Mouse (Mus musculus): Measurements from ENCODE around the gene Ccdc146. TPM values are rescaled to one million over a fixed set of nuclear protein-coding genes. Genes with fewer than 3 reads are reported as not detected.

The Ccdc146 gene
- polyA plus RNA-seq (2014; fragmentation: Nextera tagmentation; extraction: Ambion mirVana): 0.12 and 0.95 TPM in 2 replicates

DNA sequence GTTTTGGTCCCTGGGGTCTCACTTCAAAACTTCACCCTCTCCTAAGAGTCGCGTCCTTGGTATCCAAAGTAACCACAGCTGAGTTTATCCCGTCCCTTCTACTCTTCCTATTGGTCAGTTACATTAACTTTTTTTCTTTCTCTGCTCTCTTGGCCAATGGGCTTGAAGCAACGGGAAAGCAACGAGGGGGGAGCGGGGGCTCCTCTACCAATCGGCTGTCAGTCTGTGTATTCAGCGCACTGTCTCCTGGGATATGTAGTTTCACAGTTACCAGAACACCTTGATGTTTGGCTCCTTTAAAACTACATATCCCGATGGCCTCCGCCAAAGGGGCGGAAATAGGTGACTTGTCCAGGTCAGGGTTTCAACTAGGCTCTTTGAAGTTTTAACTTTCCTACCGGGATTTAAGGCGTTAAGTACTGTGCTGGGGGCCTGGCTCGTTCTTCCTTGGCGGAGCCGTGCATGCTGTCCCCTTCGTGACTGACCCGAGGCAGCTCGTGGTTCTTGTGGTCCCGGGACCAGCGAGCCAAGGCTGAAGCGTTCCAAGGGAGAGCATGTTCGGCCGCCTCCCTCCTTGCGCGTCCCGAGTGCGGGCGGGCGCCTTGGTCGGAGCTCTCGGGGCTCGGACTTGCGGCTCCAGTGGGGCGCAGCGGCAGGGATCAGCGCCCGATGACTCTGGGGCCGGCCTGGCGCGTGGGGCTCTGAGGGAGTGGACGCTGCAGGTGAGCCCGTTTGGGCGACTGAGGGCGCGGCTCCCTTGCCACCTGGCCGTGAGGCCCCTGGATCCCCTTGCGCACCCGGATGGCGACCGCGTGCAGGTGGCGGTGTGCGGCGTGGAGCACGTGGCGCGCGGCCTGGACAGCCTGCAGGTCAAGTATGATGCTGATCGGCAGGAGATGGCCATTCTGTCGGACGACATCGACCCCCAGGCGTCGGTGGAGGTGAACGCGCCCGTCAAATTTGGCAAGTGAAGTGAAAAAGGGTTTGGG, at the start of gene Ccdc146, which contains the start of gene Fam185a:
Gene Ccdc146, minus strand, starts transcription at position 64 of the 989 bp plus-strand sequence.
Gene Fam185a, plus strand, starts transcription at position 345 of the 989 bp plus-strand sequence.
- H3K36me3 ChIP-seq (ENCODE audit: control insufficient read depth, insufficient read depth, low read length): no peaks in the 10 kb centered on the region
- H3K4me2 ChIP-seq (replicated peaks; ENCODE audit: low read depth, low read length): peak within 1 kb of the TSS; percentile 94
- under 1% methylated on average over 68 of the region's 68 CpGs for WGBS
- ATAC-seq (ENCODE audit: insufficient number of reproducible peaks, insufficient read depth, low FRiP score, low read depth): peak; percentile 100
- H3K27me3 ChIP-seq (ENCODE audit: control insufficient read depth, insufficient read depth, low read length): no peaks in the 10 kb centered on the region
- H3K27ac ChIP-seq (ENCODE audit: low read length): peak within 1 kb of the TSS; percentile 66; the same call in 1 of the 2 replicates
- H3K4me1 ChIP-seq (ENCODE audit: control insufficient read depth, insufficient read depth, low read length): no peaks in the 10 kb centered on the region
- H3K4me3 ChIP-seq (ENCODE audit: low read depth, low read length): peak within 1 kb of the TSS; percentile 75
- no peaks in the 10 kb centered on the region for H3K9me3 ChIP-seq (ENCODE audit: control insufficient read depth, low read depth, low read length)
- peak within 1 kb of the TSS; percentile 47 for H3K9ac ChIP-seq (replicated peaks; ENCODE audit: low read depth, low read length)

GRCm38 (mm10) chr5:21468100-21468499, 43.6 kb upstream of the Ccdc146 start:
- Histone ChIP-seq H3K9ac (replicated peaks; ENCODE audit: low read depth, low read length) (no peak overlapping the region), H3K4me1 (ENCODE audit: control insufficient read depth, insufficient read depth, low read length) (0 out of 2 replicates have a peak, but pooled peaks cover 5% of the 10 kb centered on the region), H3K27ac (ENCODE audit: low read length) (no peak overlapping the region), H3K36me3 (ENCODE audit: control insufficient read depth, insufficient read depth, low read length) (no peaks in the 10 kb centered on the region), H3K4me3 (ENCODE audit: low read depth, low read length) (no peak overlapping the region), H3K27me3 (ENCODE audit: control insufficient read depth, insufficient read depth, low read length) (no peaks in the 10 kb centered on the region), H3K9me3 (ENCODE audit: control insufficient read depth, low read depth, low read length) (no peaks in the 10 kb centered on the region), H3K4me2 (replicated peaks; ENCODE audit: low read depth, low read length) (no peak overlapping the region)
- 84% methylated on average over 12 of the region's 12 CpGs for WGBS
- ATAC-seq (ENCODE audit: insufficient number of reproducible peaks, insufficient read depth, low FRiP score, low read depth): no peak

GRCm38 (mm10) chr5:21467387-21467786, 42.9 kb upstream of the Ccdc146 start:
- H3K4me2 ChIP-seq (replicated peaks; ENCODE audit: low read depth, low read length): no peak overlapping the region
- no peak for ATAC-seq (ENCODE audit: insufficient number of reproducible peaks, insufficient read depth, low FRiP score, low read depth)

DNA sequence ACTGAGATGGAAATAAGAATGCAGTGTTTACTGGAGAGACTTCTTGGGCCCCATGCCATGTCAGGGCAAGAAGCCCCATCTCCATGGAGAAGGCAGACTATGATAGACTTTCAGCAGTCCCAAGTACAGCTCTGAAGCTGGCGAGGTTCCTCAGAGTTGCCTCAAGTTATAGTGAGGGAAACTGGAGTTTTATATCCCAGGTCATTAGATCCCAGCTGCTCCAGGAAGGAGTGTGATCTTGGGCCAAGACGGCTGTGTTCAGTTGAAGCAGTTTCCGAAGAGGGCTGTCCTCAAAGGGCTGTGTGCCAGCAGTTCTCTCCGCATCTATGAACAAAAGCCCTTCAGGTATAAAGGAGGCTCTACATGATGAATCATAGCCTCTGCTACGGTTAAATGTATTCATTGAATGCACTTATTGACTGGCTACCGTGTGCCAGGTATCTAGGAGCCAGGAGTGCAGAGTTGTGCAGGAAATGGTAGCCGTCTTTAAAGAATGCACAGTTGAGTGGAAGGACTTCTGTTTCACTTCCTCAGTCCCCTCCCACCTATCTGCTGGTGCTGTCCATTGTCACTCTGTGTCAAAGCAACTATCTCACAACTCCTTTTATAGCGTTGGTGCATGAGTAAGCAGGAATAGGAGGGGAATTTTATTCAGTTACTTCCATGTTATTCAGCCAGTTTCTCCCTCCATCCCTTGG, 16.5 kb upstream of the Ccdc146 start:
- no peak overlapping the region for H3K4me3 ChIP-seq (ENCODE audit: low read depth, low read length)
- H3K27me3 ChIP-seq (ENCODE audit: control insufficient read depth, insufficient read depth, low read length): no peaks in the 10 kb centered on the region
- no peak overlapping the region for H3K9ac ChIP-seq (replicated peaks; ENCODE audit: low read depth, low read length)
- ATAC-seq (ENCODE audit: insufficient number of reproducible peaks, insufficient read depth, low FRiP score, low read depth): peak; percentile 55
- H3K9me3 ChIP-seq (ENCODE audit: control insufficient read depth, low read depth, low read length): no peaks in the 10 kb centered on the region
- no peak overlapping the region for H3K4me2 ChIP-seq (replicated peaks; ENCODE audit: low read depth, low read length)
- 0 out of 2 replicates have a peak, but pooled peaks cover 2% of the 10 kb centered on the region for H3K4me1 ChIP-seq (ENCODE audit: control insufficient read depth, insufficient read depth, low read length)
- H3K36me3 ChIP-seq (ENCODE audit: control insufficient read depth, insufficient read depth, low read length): no peaks in the 10 kb centered on the region
- 62% methylated on average over 8 of the region's 8 CpGs for WGBS
- H3K27ac ChIP-seq (ENCODE audit: low read length): no peak overlapping the region

More at GRCm38 (mm10) chr5:21467387-21467786, 42.9 kb upstream of the Ccdc146 start:
- Histone ChIP-seq H3K9ac (replicated peaks; ENCODE audit: low read depth, low read length) (no peak overlapping the region), H3K36me3 (ENCODE audit: control insufficient read depth, insufficient read depth, low read length) (no peaks in the 10 kb centered on the region), H3K9me3 (ENCODE audit: control insufficient read depth, low read depth, low read length) (no peaks in the 10 kb centered on the region), H3K27ac (ENCODE audit: low read length) (0 out of 2 replicates have a peak overlapping the region, but pooled peaks have one; percentile 1), H3K4me3 (ENCODE audit: low read depth, low read length) (no peak overlapping the region), H3K27me3 (ENCODE audit: control insufficient read depth, insufficient read depth, low read length) (no peaks in the 10 kb centered on the region), H3K4me1 (ENCODE audit: control insufficient read depth, insufficient read depth, low read length) (0 out of 2 replicates have a peak, but pooled peaks cover 5% of the 10 kb centered on the region)
- 59% methylated on average over 7 of the region's 7 CpGs for WGBS

GRCm38 (mm10) chr5:21439446-21440110, 15.1 kb upstream of the Ccdc146 start:
- no peaks in the 10 kb centered on the region for H3K36me3 ChIP-seq (ENCODE audit: control insufficient read depth, insufficient read depth, low read length)
- H3K4me1 ChIP-seq (ENCODE audit: control insufficient read depth, insufficient read depth, low read length): 0 out of 2 replicates have a peak, but pooled peaks cover 2% of the 10 kb centered on the region
- peak; percentile 53; the same call in 1 of the 2 replicates for ATAC-seq (ENCODE audit: insufficient number of reproducible peaks, insufficient read depth, low FRiP score, low read depth)
- H3K4me3 ChIP-seq (ENCODE audit: low read depth, low read length): no peak overlapping the region
- no peak overlapping the region for H3K4me2 ChIP-seq (replicated peaks; ENCODE audit: low read depth, low read length)
- no peaks in the 10 kb centered on the region for H3K9me3 ChIP-seq (ENCODE audit: control insufficient read depth, low read depth, low read length)
- H3K27me3 ChIP-seq (ENCODE audit: control insufficient read depth, insufficient read depth, low read length): no peaks in the 10 kb centered on the region
- H3K27ac ChIP-seq (ENCODE audit: low read length): no peak overlapping the region
- no peak overlapping the region for H3K9ac ChIP-seq (replicated peaks; ENCODE audit: low read depth, low read length)
- whole genome bisulfite sequencing: 69% methylated on average over 7 of the region's 7 CpGs

- no peak overlapping the region for H3K27ac ChIP-seq (ENCODE audit: low read length)
- H3K4me2 ChIP-seq (replicated peaks; ENCODE audit: low read depth, low read length): no peak overlapping the region
- H3K4me1 ChIP-seq (ENCODE audit: control insufficient read depth, insufficient read depth, low read length): 0 out of 2 replicates have a peak, but pooled peaks cover 2% of the 10 kb centered on the region
- H3K36me3 ChIP-seq (ENCODE audit: control insufficient read depth, insufficient read depth, low read length): no peaks in the 10 kb centered on the region
- H3K9ac ChIP-seq (replicated peaks; ENCODE audit: low read depth, low read length): no peak overlapping the region
- ATAC-seq (ENCODE audit: insufficient number of reproducible peaks, insufficient read depth, low FRiP score, low read depth): no peak
- H3K27me3 ChIP-seq (ENCODE audit: control insufficient read depth, insufficient read depth, low read length): no peaks in the 10 kb centered on the region
- H3K9me3 ChIP-seq (ENCODE audit: control insufficient read depth, low read depth, low read length): no peaks in the 10 kb centered on the region
- H3K4me3 ChIP-seq (ENCODE audit: low read depth, low read length): no peak overlapping the region
- 69% methylated on average over 9 of the region's 9 CpGs for WGBS
Observed at GRCm38 (mm10) chr5:21438428-21438827, 14.0 kb upstream of the Ccdc146 start.

GRCm38 (mm10) chr5:21436471-21436975, 12.0 kb upstream of the Ccdc146 start:
- WGBS: 68% methylated on average over 8 of the region's 8 CpGs
- Histone ChIP-seq H3K36me3 (ENCODE audit: control insufficient read depth, insufficient read depth, low read length) (no peaks in the 10 kb centered on the region), H3K9me3 (ENCODE audit: control insufficient read depth, low read depth, low read length) (no peaks in the 10 kb centered on the region), H3K4me1 (ENCODE audit: control insufficient read depth, insufficient read depth, low read length) (0 out of 2 replicates have a peak, but pooled peaks cover 2% of the 10 kb centered on the region), H3K27me3 (ENCODE audit: control insufficient read depth, insufficient read depth, low read length) (no peaks in the 10 kb centered on the region), H3K27ac (ENCODE audit: low read length) (no peak overlapping the region), H3K9ac (replicated peaks; ENCODE audit: low read depth, low read length) (no peak overlapping the region), H3K4me2 (replicated peaks; ENCODE audit: low read depth, low read length) (no peak overlapping the region), H3K4me3 (ENCODE audit: low read depth, low read length) (no peak overlapping the region)
- ATAC-seq (ENCODE audit: insufficient number of reproducible peaks, insufficient read depth, low FRiP score, low read depth): no peak

All from stomach, embryonic 14.5 days (tissue).